ENCODE assay signal across 8 mouse cellular contexts in genomic region chr7:19939555-19940235, GRCm38 (mm10). TPM values are rescaled to one million over a fixed set of nuclear protein-coding genes. Genes with fewer than 3 reads are reported as not detected.
A peak's percentile ranks its signal among the peaks of the same experiment; 100 is the strongest.
DNase-seq lines count a peak whose midpoint lies in the region; ATAC-seq and TF ChIP-seq lines count a peak whose summit lies in the region.

No protein-coding gene starts in this region.

- peaks cover 10% of the 10 kb centered on the region; the same call in 1 of the 2 replicates for H3K4me1 ChIP-seq in spleen, adult 2 months (ENCODE audit: control insufficient read depth, insufficient read depth, insufficient read length)
- H3K4me1 ChIP-seq in intestine, embryonic 16.5 days (ENCODE audit: control insufficient read depth, insufficient read depth, low read length): peaks cover 11% of the 10 kb centered on the region
- H3K4me1 ChIP-seq in limb, embryonic 14.5 days (ENCODE audit: control insufficient read depth, insufficient read depth, low read length): 0 out of 2 replicates have a peak, but pooled peaks cover 2% of the 10 kb centered on the region

- H3K27me3 ChIP-seq in spleen, adult 2 months (ENCODE audit: control insufficient read depth, insufficient read depth, low read length): no peaks in the 10 kb centered on the region
- no peaks in the 10 kb centered on the region for H3K27me3 ChIP-seq in intestine, embryonic 16.5 days (replicated peaks; ENCODE audit: control insufficient read depth, insufficient read depth, low read length)
- H3K27me3 ChIP-seq in limb, embryonic 14.5 days (ENCODE audit: control insufficient read depth, insufficient read depth, low read length): no peaks in the 10 kb centered on the region

- no peak overlapping the region for H3K9ac ChIP-seq in intestine, embryonic 16.5 days (ENCODE audit: low read depth, low read length)
- H3K9ac ChIP-seq in limb, embryonic 14.5 days (ENCODE audit: low read depth, low read length, severe bottlenecking): no peak overlapping the region

- 40% methylated on average over 11 of the region's 12 CpGs for WGBS in spleen, adult 2 months
- 46% methylated on average over 12 of the region's 12 CpGs for WGBS in intestine, embryonic 16.5 days
- WGBS in limb, embryonic 14.5 days: 53% methylated on average over 10 of the region's 12 CpGs

- peak; percentile 53 for ATAC-seq in intestine, embryonic 16.5 days
- peak; percentile 75; the same call in 1 of the 2 replicates for ATAC-seq in limb, embryonic 14.5 days (ENCODE audit: low FRiP score, low read depth)
- ATAC-seq in erythroid progenitor cell, adult 5-6 weeks (replicated peaks; ENCODE audit: low FRiP score, poor library complexity, severe bottlenecking): no peak

- TF ChIP-seq CTCF in spleen, adult 2 months (IDR thresholded peaks at IDR 0.05; ENCODE audit: extremely low read depth, insufficient read depth, insufficient read length, insufficient replicate concordance): no peak

- peak overlapping the region; percentile 72 for H3K27ac ChIP-seq in spleen, adult 2 months (ENCODE audit: insufficient read depth, low read length)
- peak overlapping the region; percentile 41; the same call in 1 of the 2 replicates for H3K27ac ChIP-seq in intestine, embryonic 16.5 days (ENCODE audit: low read length)
- no peak overlapping the region for H3K27ac ChIP-seq in limb, embryonic 14.5 days (replicated peaks; ENCODE audit: low read depth, low read length)

- no peaks in the 10 kb centered on the region for H3K36me3 ChIP-seq in spleen, adult 2 months (ENCODE audit: control insufficient read depth, insufficient read depth, low read length)
- no peaks in the 10 kb centered on the region for H3K36me3 ChIP-seq in intestine, embryonic 16.5 days (ENCODE audit: control insufficient read depth, insufficient read depth, low read length)
- H3K36me3 ChIP-seq in limb, embryonic 14.5 days (ENCODE audit: control insufficient read depth, insufficient read depth, low read length): no peaks in the 10 kb centered on the region

- no peak overlapping the region for H3K4me3 ChIP-seq in spleen, adult 2 months (ENCODE audit: extremely low read depth, insufficient read depth, insufficient read length)
- no peak overlapping the region for H3K4me3 ChIP-seq in intestine, embryonic 16.5 days (ENCODE audit: low read length)
- H3K4me3 ChIP-seq in limb, embryonic 14.5 days (replicated peaks; ENCODE audit: low read length): no peak overlapping the region

- H3K9me3 ChIP-seq in intestine, embryonic 16.5 days (ENCODE audit: control insufficient read depth, low read length): no peaks in the 10 kb centered on the region
- H3K9me3 ChIP-seq in limb, embryonic 14.5 days (ENCODE audit: control insufficient read depth, low read length): no peaks in the 10 kb centered on the region

- TF ChIP-seq POLR2A in spleen, adult 2 months (IDR thresholded peaks at IDR 0.05; ENCODE audit: low read depth, low read length): no peak
- no peak for TF ChIP-seq POLR2A in limb, embryonic 14.5 days (IDR thresholded peaks at IDR 0.05; ENCODE audit: borderline replicate concordance, extremely low read depth, insufficient read depth, insufficient read length)

- H3K4me2 ChIP-seq in intestine, embryonic 16.5 days (ENCODE audit: low read depth, low read length): no peak overlapping the region
- no peak overlapping the region for H3K4me2 ChIP-seq in limb, embryonic 14.5 days (replicated peaks; ENCODE audit: low read depth, low read length, severe bottlenecking)

- DNase-seq in spleen, adult 2 months (ENCODE audit: low read depth in 1 of 2, low spot score in 2 of 2): no peak
- no peak for DNase-seq in spleen, adult 12 weeks (ENCODE audit: low spot score)
- peak; percentile 79 for DNase-seq in gastrocnemius, postnatal 25 days
- peak; percentile 77 for DNase-seq in limb, embryonic 14.5 days (ENCODE audit: low spot score)
- peak; percentile 82 for DNase-seq in ovary, adult 18-20 months (ENCODE audit: low spot score)
- peak; percentile 83 for DNase-seq in urinary bladder, postnatal 14 days (ENCODE audit: low spot score)

RNA-seq across cellular contexts. Expression of gene Igsf23, which starts 10.9 kb away (rescaled TPM):
- 1.2 and 3.9 TPM in 2 replicates for polyA plus RNA-seq in spleen, adult 2 months (2012; rRNA removed)
- total RNA-seq in gastrocnemius, postnatal 25 days (2021): not detected
- 14.7 and 19.1 TPM in 2 replicates for polyA plus RNA-seq in intestine, embryonic 16.5 days (2015; fragmentation: Nextera tagmentation; extraction: Ambion mirVana)
- 0.09 and 0.17 TPM in 2 replicates for polyA plus RNA-seq in limb, embryonic 14.5 days (2012; rRNA removed)
- 0.23 and 0.30 TPM in 2 replicates for polyA plus RNA-seq in limb, embryonic 14.5 days (2014; fragmentation: Nextera tagmentation; extraction: Ambion mirVana)
- not detected in 2 replicates for total RNA-seq in erythroid progenitor cell, adult 5-6 weeks (2015; ENCODE audit: low replicate concordance)
- 2.4 TPM in 1 of 2 replicates, not detected in the other for total RNA-seq in erythroid progenitor cell, adult 5-6 weeks (2017; ENCODE audit: low replicate concordance)

RNA-seq across cellular contexts. Expression of gene Pvr, which starts 18.7 kb away (rescaled TPM):
- 6.6 and 8.0 TPM in 2 replicates for polyA plus RNA-seq in spleen, adult 2 months (2012; rRNA removed)
- total RNA-seq in gastrocnemius, postnatal 25 days (2021): 1 to 10 TPM; 5.6 to 6.1 TPM
- 13.9 and 16.5 TPM in 2 replicates for polyA plus RNA-seq in intestine, embryonic 16.5 days (2015; fragmentation: Nextera tagmentation; extraction: Ambion mirVana)
- polyA plus RNA-seq in limb, embryonic 14.5 days (2012; rRNA removed): 17.2 and 18.2 TPM in 2 replicates
- 7.7 and 9.4 TPM in 2 replicates for polyA plus RNA-seq in limb, embryonic 14.5 days (2014; fragmentation: Nextera tagmentation; extraction: Ambion mirVana)
- 0.72 TPM in 1 of 2 replicates, not detected in the other for total RNA-seq in erythroid progenitor cell, adult 5-6 weeks (2015; ENCODE audit: low replicate concordance)
- total RNA-seq in erythroid progenitor cell, adult 5-6 weeks (2017; ENCODE audit: low replicate concordance): 0.13 and 2.0 TPM in 2 replicates

RNA-seq across cellular contexts. Expression of gene Ceacam20, which starts 25.5 kb away (rescaled TPM):
- polyA plus RNA-seq in spleen, adult 2 months (2012; rRNA removed): not detected in 2 replicates
- total RNA-seq in gastrocnemius, postnatal 25 days (2021): not detected
- 3.5 and 6.5 TPM in 2 replicates for polyA plus RNA-seq in intestine, embryonic 16.5 days (2015; fragmentation: Nextera tagmentation; extraction: Ambion mirVana)
- 0.04 TPM in 1 of 2 replicates, not detected in the other for polyA plus RNA-seq in limb, embryonic 14.5 days (2012; rRNA removed)
- polyA plus RNA-seq in limb, embryonic 14.5 days (2014; fragmentation: Nextera tagmentation; extraction: Ambion mirVana): not detected in 2 replicates
- not detected in 2 replicates for total RNA-seq in erythroid progenitor cell, adult 5-6 weeks (2015; ENCODE audit: low replicate concordance)
- not detected in 2 replicates for total RNA-seq in erythroid progenitor cell, adult 5-6 weeks (2017; ENCODE audit: low replicate concordance)

RNA-seq across cellular contexts. Expression of gene Nlrp9b, which starts 51.6 kb away (rescaled TPM):
- not detected in 2 replicates for polyA plus RNA-seq in spleen, adult 2 months (2012; rRNA removed)
- not detected for total RNA-seq in gastrocnemius, postnatal 25 days (2021)
- polyA plus RNA-seq in intestine, embryonic 16.5 days (2015; fragmentation: Nextera tagmentation; extraction: Ambion mirVana): 0.75 and 0.76 TPM in 2 replicates
- not detected in 2 replicates for polyA plus RNA-seq in limb, embryonic 14.5 days (2012; rRNA removed)
- not detected in 2 replicates for polyA plus RNA-seq in limb, embryonic 14.5 days (2014; fragmentation: Nextera tagmentation; extraction: Ambion mirVana)
- not detected in 2 replicates for total RNA-seq in erythroid progenitor cell, adult 5-6 weeks (2015; ENCODE audit: low replicate concordance)
- not detected in 2 replicates for total RNA-seq in erythroid progenitor cell, adult 5-6 weeks (2017; ENCODE audit: low replicate concordance)

RNA-seq across cellular contexts. Expression of gene Ceacam19, which starts 51.9 kb away (rescaled TPM):
- polyA plus RNA-seq in spleen, adult 2 months (2012; rRNA removed): 0.09 and 0.22 TPM in 2 replicates
- not detected for total RNA-seq in gastrocnemius, postnatal 25 days (2021)
- not detected in 2 replicates for polyA plus RNA-seq in intestine, embryonic 16.5 days (2015; fragmentation: Nextera tagmentation; extraction: Ambion mirVana)
- polyA plus RNA-seq in limb, embryonic 14.5 days (2012; rRNA removed): 2.1 and 2.2 TPM in 2 replicates
- polyA plus RNA-seq in limb, embryonic 14.5 days (2014; fragmentation: Nextera tagmentation; extraction: Ambion mirVana): 3.4 and 4.9 TPM in 2 replicates
- total RNA-seq in erythroid progenitor cell, adult 5-6 weeks (2015; ENCODE audit: low replicate concordance): not detected in 2 replicates
- total RNA-seq in erythroid progenitor cell, adult 5-6 weeks (2017; ENCODE audit: low replicate concordance): not detected in 2 replicates

Comparison
In these comparisons a context has a peak if more than half of its experiments do, and no peak if none do; other contexts are left out.
1. DNase-seq: peak in gastrocnemius, postnatal 25 days (single experiment), limb, embryonic 14.5 days (single experiment), ovary, adult 18-20 months (single experiment) and urinary bladder, postnatal 14 days (single experiment); none in spleen, adult 2 months (0 of 2) and spleen, adult 12 weeks (single experiment).